Mouse (Mus musculus): Measurements from ENCODE around the gene Chchd6.

- TF ChIP-seq CTCF (IDR thresholded peaks at IDR 0.05; ENCODE audit: borderline replicate concordance, control insufficient read depth, extremely low read depth, insufficient read depth, low read length, poor library complexity) (no peak), POLR2A (IDR thresholded peaks at IDR 0.05; ENCODE audit: control insufficient read depth, extremely low read depth, insufficient read depth, low read length, poor library complexity) (no peak)
These were observed 182.0 kb downstream of the Chchd6 start for GRCm38 (mm10) chr6:89413481-89413884.
